Mouse (Mus musculus) stomach, postnatal 0 days (tissue): ENCODE measurements around the gene Tnc. TPM values are rescaled to one million over a fixed set of nuclear protein-coding genes. Genes with fewer than 3 reads are reported as not detected.

ENCODE experiments used
- ATAC-seq: fragments of 200-750 bp; cut with Nextera tagmentation; 2 replicates; pipeline ENCODE4 v1.8.0; 2017; ENCODE audit not compliant: low FRiP score, low TSS enrichment
- DNase-seq: peaks from one replicate; pipeline ENCODE4 v3.0.0-alpha.2; 2016; ENCODE audit warnings: low spot score
- H3K27ac ChIP-seq: fragments of 300-500 bp; sonication (generic); replicated peaks from 2 replicates; pipeline ENCODE4 v1.5.1; 2014; ENCODE audit warnings: mild to moderate bottlenecking, control low read depth
- H3K27me3 ChIP-seq: fragments of 300-500 bp; sonication (generic); 2 replicates; pipeline ENCODE4 v1.6.1; 2014; ENCODE audit warnings: low read length; ENCODE audit not compliant: control insufficient read depth, insufficient read depth
- H3K36me3 ChIP-seq: fragments of 300-500 bp; sonication (generic); 2 replicates; pipeline ENCODE4 v1.6.1; 2014; ENCODE audit warnings: low read length, mixed read lengths; ENCODE audit not compliant: control insufficient read depth, insufficient read depth
- H3K4me1 ChIP-seq: fragments of 300-500 bp; sonication (generic); replicated peaks from 2 replicates; pipeline ENCODE4 v1.6.1; 2014; ENCODE audit warnings: antibody characterized with exemption; ENCODE audit not compliant: control insufficient read depth, insufficient read depth
- H3K4me2 ChIP-seq: fragments of 300-500 bp; sonication (generic); replicated peaks from 2 replicates; pipeline ENCODE4 v1.6.1; 2014; ENCODE audit warnings: low read depth, mild to moderate bottlenecking, control low read depth, moderate library complexity
- H3K4me3 ChIP-seq: fragments of 300-500 bp; sonication (generic); 2 replicates; pipeline ENCODE4 v1.5.1; 2014; ENCODE audit warnings: low read depth, low read length, control low read depth
- H3K9ac ChIP-seq: fragments of 300-500 bp; sonication (generic); 2 replicates; pipeline ENCODE4 v1.6.1; 2014; ENCODE audit warnings: mild to moderate bottlenecking, low read length, control low read depth, mixed read lengths
- H3K9me3 ChIP-seq: fragments of 300-500 bp; sonication (generic); 2 replicates; pipeline ENCODE4 v1.6.1; 2016; ENCODE audit warnings: low read length; ENCODE audit not compliant: control insufficient read depth
- CTCF ChIP-seq: IDR thresholded peaks from 2 replicates; pipeline ENCODE4 v1.5.1; 2016; ENCODE audit warnings: antibody characterized with exemption, low read depth, mild to moderate bottlenecking, moderate library complexity
- EP300 ChIP-seq: optimal IDR thresholded peaks from 2 replicates; pipeline ENCODE3; 2016; ENCODE audit warnings: antibody characterized with exemption
- WGBS: fragments of 180-500 bp; shearing (Covaris S2); extraction: QIAGEN DNeasy Blood & Tissue Kit; methylation state at CpG from one replicate; pipeline ENCODE4 v1.1.7; 2014; 5-methylcytosine and 5-hydroxymethylcytosine counted together
- polyA plus RNA-seq: library from polyadenylated mRNA; unstranded; fragments of >200 nt; fragmentation: Nextera tagmentation; extraction: Ambion mirVana; gene quantifications from 2 replicates; pipeline ENCODE4 v1.2.1, GENCODE M21; 2015

The Tnc gene
- polyA plus RNA-seq, 1 experiment from 2014 or later = 24.1 TPM

- TF ChIP-seq CTCF = no peak
- TF ChIP-seq EP300 = no peak
- Histone ChIP-seq H3K27me3 (no peaks in the 10 kb centered on the region), H3K36me3 (no peaks in the 10 kb centered on the region), H3K4me2 (no peak overlapping the region), H3K9me3 (no peaks in the 10 kb centered on the region), H3K9ac (no peak overlapping the region), H3K4me3 (no peak overlapping the region), H3K4me1 (no peaks in the 10 kb centered on the region), H3K27ac (no peak overlapping the region)
- DNase-seq = no peak
- ATAC-seq = no peak
Observed at GRCm38 (mm10) chr4:63986576-63986975, 60.2 kb downstream of the Tnc start.

GRCm38 (mm10) chr4:63983098-63983445 is 63.7 kb downstream of the Tnc start:
- no peak for ATAC-seq
- no peak overlapping the region for H3K4me3 ChIP-seq
- no peak overlapping the region for H3K27ac ChIP-seq
- DNase-seq = no peak
- H3K9ac ChIP-seq = no peak overlapping the region
- H3K27me3 ChIP-seq = no peaks in the 10 kb centered on the region
- H3K4me2 ChIP-seq = no peak overlapping the region
- WGBS = 17% methylated on average over 8 of the region's 8 CpGs
- H3K4me1 ChIP-seq = no peaks in the 10 kb centered on the region
- no peaks in the 10 kb centered on the region for H3K36me3 ChIP-seq
- H3K9me3 ChIP-seq = no peaks in the 10 kb centered on the region
- TF ChIP-seq CTCF (no peak), EP300 (no peak)

- no peak for DNase-seq
- H3K27ac ChIP-seq = no peak overlapping the region
Observed at GRCm38 (mm10) chr4:63982425-63983097, 64.3 kb downstream of the Tnc start.

GRCm38 (mm10) chr4:63980211-63980794 is 66.5 kb downstream of the Tnc start:
- WGBS = 59% methylated on average over 1 of the region's 1 CpGs
- no peak overlapping the region for H3K4me2 ChIP-seq
- ATAC-seq (no peak), DNase-seq (no peak)
- H3K4me3 ChIP-seq = no peak overlapping the region
- H3K27ac ChIP-seq = no peak overlapping the region
- H3K9me3 ChIP-seq = no peaks in the 10 kb centered on the region
- no peaks in the 10 kb centered on the region for H3K4me1 ChIP-seq
- no peak overlapping the region for H3K9ac ChIP-seq
- H3K36me3 ChIP-seq = no peaks in the 10 kb centered on the region
- no peaks in the 10 kb centered on the region for H3K27me3 ChIP-seq
- TF ChIP-seq CTCF (no peak), EP300 (no peak)

More at GRCm38 (mm10) chr4:63982425-63983097, 64.3 kb downstream of the Tnc start:
- TF ChIP-seq CTCF (no peak), EP300 (no peak)
- no peaks in the 10 kb centered on the region for H3K9me3 ChIP-seq
- no peak overlapping the region for H3K4me2 ChIP-seq
- no peak overlapping the region for H3K4me3 ChIP-seq
- WGBS = 45% methylated on average over 12 of the region's 12 CpGs
- peak; percentile 45; the same call in 1 of the 2 replicates for ATAC-seq
- no peaks in the 10 kb centered on the region for H3K27me3 ChIP-seq
- no peak overlapping the region for H3K9ac ChIP-seq
- no peaks in the 10 kb centered on the region for H3K4me1 ChIP-seq
- no peaks in the 10 kb centered on the region for H3K36me3 ChIP-seq

GRCm38 (mm10) chr4:63979635-63980034 is 67.2 kb downstream of the Tnc start:
- TF ChIP-seq EP300 = no peak
- no peak for TF ChIP-seq CTCF
- Histone ChIP-seq H3K9ac (no peak overlapping the region), H3K4me1 (no peaks in the 10 kb centered on the region), H3K27me3 (no peaks in the 10 kb centered on the region), H3K9me3 (no peaks in the 10 kb centered on the region), H3K4me2 (no peak overlapping the region), H3K36me3 (no peaks in the 10 kb centered on the region; the same call in 1 of the 2 replicates), H3K4me3 (no peak overlapping the region), H3K27ac (no peak overlapping the region)
- ATAC-seq (no peak), DNase-seq (no peak)
- WGBS = 34% methylated on average over 2 of the region's 2 CpGs

GRCm38 (mm10) chr4:63972536-63972935 is 74.3 kb downstream of the Tnc start:
- TF ChIP-seq CTCF = no peak
- TF ChIP-seq EP300 = no peak
- ATAC-seq = no peak
- 94% methylated on average over 2 of the region's 2 CpGs for WGBS

More at GRCm38 (mm10) chr4:63972536-63972935, 74.3 kb downstream of the Tnc start:
- Histone ChIP-seq H3K4me3 (no peak overlapping the region), H3K9me3 (no peaks in the 10 kb centered on the region), H3K27ac (no peak overlapping the region), H3K4me2 (no peak overlapping the region), H3K27me3 (no peaks in the 10 kb centered on the region), H3K9ac (no peak overlapping the region), H3K4me1 (no peaks in the 10 kb centered on the region), H3K36me3 (peaks cover 2% of the 10 kb centered on the region; the same call in 1 of the 2 replicates)
- no peak for DNase-seq
